Mouse (Mus musculus): ENCODE results near the gene Slit3.

Gene Slit3

GRCm38 (mm10) chr11:35362975-35363374, 242.0 kb downstream of the Slit3 start:
- DNase-seq, result no peak

DNA sequence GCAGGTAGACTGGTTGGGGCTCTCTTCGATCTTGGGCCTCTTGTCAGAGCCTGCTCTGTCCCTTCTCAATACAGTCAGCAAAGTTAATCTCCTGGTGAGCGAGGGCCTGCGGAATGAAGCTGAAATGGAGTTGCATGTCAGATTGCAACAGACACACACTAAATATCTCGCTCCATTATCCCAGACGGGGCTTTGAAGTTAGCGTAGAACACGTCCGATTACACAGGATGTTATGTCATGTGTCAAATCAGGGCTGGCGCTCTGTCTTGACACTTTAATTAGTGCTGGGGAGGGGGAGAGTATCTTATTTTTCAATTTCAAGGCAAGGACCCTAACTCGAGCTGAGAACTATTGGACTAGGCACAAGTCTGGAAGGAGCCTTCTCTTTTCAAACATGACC, 243.4 kb downstream of the Slit3 start:
- no peak for DNase-seq

- no peak for DNase-seq
Observed at GRCm38 (mm10) chr11:35365510-35365931, 244.5 kb downstream of the Slit3 start.

DNA sequence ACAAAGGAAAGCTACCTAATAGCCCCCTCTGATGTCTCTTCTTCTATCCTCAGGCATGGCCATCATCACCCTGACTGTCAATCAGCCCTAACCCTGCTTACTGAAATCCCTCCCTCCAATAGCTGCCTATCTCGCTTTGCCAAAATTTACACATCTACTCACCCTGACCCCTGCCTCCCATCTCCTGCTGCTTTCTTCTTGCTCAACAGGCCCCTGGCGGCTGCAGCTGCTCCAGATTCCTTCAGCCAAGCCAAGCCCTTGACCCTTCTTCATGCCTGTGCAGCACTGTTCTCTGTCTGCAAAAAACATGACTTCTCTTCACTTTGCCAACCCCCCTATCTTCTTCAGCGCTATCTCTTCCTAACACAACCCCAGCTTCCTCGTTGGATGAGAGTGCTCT, 245.6 kb downstream of the Slit3 start:
- DNase-seq, result no peak

- DNase-seq, result no peak
Observed at GRCm38 (mm10) chr11:35367248-35367647, 246.2 kb downstream of the Slit3 start.

GRCm38 (mm10) chr11:35369964-35370363, 248.9 kb downstream of the Slit3 start:
- DNase-seq, result no peak

DNA sequence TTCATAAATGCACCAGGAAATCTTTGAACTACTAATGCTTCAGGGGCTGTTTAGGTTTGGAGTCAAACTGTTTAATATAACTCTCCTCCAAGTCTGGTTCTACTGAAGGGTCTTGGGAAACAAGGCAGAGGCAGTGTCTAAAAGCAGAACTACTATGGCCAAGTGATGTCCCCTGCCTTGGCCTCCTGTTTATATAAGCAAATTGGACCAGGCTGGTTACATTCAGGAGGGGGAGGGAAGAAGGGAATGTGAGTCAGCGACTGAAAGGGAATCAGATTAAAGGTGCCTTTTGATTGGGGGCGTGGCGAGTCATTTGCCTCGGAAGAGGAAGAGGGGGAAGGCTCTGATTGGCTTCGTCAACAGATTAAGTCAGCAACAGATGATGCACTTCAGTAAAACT, 249.7 kb downstream of the Slit3 start:
- no peak for DNase-seq

GRCm38 (mm10) chr11:35372410-35372809, 251.4 kb downstream of the Slit3 start:
- no peak for DNase-seq

- DNase-seq, result peak; percentile 86
Observed at GRCm38 (mm10) chr11:35375072-35375471, 254.0 kb downstream of the Slit3 start.

- DNase-seq, result no peak
Observed at GRCm38 (mm10) chr11:35378802-35379201, 257.8 kb downstream of the Slit3 start.

DNA sequence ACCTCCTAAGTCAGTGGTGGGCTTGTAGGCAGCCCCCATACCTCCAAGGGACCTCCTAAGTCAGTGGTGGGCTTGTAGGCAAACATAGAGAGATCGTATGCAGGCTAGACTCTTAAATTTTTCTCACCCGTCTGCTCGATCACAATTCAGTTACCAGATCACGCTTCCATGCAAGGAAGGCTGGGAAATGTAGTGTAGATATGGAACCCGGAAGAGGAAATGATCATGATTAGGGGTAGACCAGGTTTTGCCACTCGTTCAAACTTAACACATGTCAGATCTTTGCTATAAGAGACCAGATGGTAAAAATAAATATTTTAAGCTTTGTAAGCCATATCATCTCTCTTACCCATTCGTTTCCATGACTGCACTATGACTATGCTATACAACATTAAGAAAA, 258.4 kb downstream of the Slit3 start:
- DNase-seq, result no peak

DNA sequence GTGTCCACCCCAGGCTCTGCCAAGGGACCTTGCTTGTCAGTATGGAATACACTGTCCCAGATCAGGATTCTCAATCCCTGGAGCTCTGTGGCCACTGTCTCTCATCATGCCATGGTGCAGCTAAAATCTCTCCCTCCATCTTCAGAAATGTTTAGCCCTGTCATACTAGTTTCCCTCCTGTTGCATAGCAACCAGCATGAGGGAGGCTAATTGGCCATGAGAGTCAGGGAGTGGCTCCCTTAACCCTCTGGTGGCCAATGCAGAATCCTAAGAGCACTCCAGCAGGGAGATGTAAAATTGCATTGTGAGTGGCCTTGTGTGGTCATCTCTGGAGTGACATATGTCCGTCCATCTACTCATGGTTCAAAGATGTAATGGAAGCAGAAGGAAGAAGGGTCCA, 259.7 kb downstream of the Slit3 start:
- DNase-seq, result no peak

DNA sequence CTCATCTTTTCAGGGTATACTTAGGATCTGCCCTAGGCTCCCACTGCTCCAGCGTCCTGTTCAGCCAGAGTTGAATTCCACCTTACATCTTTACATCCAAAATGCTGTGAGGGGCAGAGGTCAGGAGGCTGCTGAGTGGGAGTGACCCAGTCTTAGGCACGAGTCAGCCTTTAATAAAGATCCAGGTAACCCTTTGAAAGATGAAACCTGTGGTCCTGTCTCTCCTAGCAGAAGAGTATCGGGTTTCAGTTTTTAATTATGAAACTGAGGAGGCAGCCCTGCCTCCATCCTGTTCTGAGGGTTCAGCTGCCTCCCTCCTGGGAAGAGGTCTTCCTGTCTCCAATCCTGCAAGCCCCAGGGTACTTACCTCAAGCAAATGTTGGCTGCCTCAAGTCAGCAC, 264.4 kb downstream of the Slit3 start:
- DNase-seq, result no peak

GRCm38 (mm10) chr11:35387826-35388225, 266.8 kb downstream of the Slit3 start:
- DNase-seq, result no peak

DNA sequence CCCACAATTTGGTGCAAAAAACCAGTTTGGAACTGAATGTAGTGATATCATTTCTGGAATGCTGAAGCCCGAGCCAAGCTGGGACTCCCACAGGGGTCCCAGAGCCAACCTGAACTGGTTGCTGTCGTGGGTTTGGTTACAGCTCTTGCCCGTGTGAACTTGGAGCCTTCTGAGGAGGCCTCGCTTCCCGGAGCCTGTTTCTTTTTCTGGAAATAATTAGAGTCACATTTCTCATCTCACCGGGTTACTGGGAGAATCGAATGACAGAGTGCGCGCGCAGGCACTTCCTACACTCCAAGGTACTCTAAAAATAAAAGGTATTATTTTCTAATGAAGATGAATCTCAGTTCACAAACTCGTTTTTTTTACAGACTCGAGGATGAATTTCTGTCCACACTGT, 267.4 kb downstream of the Slit3 start:
- DNase-seq, result no peak

DNA sequence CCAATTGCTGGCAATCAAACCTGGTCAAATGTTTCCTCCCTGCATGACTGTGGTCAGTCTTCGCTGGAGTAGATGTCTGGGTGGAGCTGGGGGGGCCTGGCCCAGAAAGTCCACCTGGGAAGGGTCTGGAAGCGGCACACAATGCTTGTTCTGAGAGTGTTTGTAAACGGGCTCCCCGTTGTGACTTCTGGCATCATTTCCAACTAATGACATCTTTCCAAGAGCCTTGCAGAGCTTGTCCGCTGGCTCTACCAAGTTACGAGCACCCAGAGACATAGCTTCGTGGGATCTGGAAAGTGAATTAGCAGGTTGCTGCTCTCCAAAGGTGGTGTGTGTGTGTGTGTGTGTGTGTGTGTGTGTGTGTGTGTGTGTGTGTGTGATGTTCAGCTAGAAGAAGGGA, 268.3 kb downstream of the Slit3 start:
- DNase-seq, result no peak

GRCm38 (mm10) chr11:35389780-35390435, 268.9 kb downstream of the Slit3 start:
- DNase-seq, result no peak

GRCm38 (mm10) chr11:35393815-35394214, 272.8 kb downstream of the Slit3 start:
- no peak for DNase-seq

- no peak for DNase-seq
Observed at GRCm38 (mm10) chr11:35395376-35395775, 274.4 kb downstream of the Slit3 start.

GRCm38 (mm10) chr11:35398353-35398752, 277.3 kb downstream of the Slit3 start:
- no peak for DNase-seq

- DNase-seq, result no peak
Observed at GRCm38 (mm10) chr11:35403516-35403915, 282.5 kb downstream of the Slit3 start.

DNA sequence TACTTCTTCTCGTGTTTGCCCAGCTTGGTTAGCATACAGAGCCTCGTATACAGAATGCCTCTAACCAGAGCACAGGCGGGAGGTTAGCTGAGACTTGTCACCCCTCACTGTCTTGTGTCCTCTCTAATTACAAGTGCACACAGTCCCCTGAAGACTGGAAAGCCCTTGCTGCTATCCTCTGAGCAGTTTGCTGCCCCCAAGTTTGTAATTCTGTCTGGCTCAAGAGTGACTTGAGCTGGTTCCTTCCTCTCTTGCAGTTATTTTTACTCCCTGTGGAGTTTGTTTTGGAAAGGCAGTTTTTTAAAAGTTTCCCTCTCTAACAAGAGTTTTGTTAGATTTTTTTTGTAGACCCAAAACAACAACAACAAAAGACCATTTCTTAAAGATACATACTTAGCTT, 285.0 kb downstream of the Slit3 start:
- DNase-seq, result no peak

DNA sequence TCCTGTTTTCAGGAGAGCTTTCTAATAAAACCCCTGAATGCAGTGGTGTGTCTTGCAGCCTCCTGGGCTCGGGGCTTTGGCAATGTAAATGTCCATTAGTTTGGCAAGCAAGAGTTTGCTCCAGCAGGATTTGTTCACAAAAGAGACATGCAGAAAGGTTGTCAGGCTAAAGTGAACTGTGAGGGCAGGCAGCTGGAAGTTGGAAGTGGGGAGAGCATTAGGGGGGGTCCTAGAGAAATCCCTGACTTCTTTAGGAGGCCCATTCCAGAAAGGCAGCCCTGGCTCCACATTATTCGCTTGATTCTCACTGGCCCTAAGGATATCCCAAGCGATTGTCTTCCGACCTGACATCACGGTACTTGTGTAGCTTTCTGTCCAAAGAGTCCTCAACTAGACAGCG, 285.5 kb downstream of the Slit3 start:
- no peak for DNase-seq

- DNase-seq, result peak; percentile 76
Observed at GRCm38 (mm10) chr11:35407341-35408154, 286.5 kb downstream of the Slit3 start.

GRCm38 (mm10) chr11:35410431-35410830, 289.4 kb downstream of the Slit3 start:
- no peak for DNase-seq

Measured in layer of hippocampus, adult 9-11 months (tissue).